Mouse (Mus musculus) small intestine, adult 2 months (tissue): ENCODE results near the gene Zfp599. TPM values are rescaled to one million over a fixed set of nuclear protein-coding genes. Genes with fewer than 3 reads are reported as not detected.
"Not testable (repeated sequence)": the region's sequence is repeated elsewhere in the genome, so short reads cannot be mapped to it uniquely, and the experiment has no call there.

Experiments used
- H3K27ac ChIP-seq: fragments of 200-500 bp; 2 replicates; pipeline ENCODE4 v1.5.1; 2012; ENCODE audit warnings: low read depth, low read length, control low read depth, inconsistent platforms; ENCODE audit not compliant: insufficient read depth
- H3K27me3 ChIP-seq: fragments of 200-500 bp; 2 replicates; pipeline ENCODE4 v1.6.1; 2012; ENCODE audit warnings: mild to moderate bottlenecking, moderate library complexity, low read length, inconsistent platforms; ENCODE audit not compliant: control insufficient read depth, insufficient read depth
- H3K36me3 ChIP-seq: fragments of 200-500 bp; 2 replicates; pipeline ENCODE4 v1.6.1; 2012; ENCODE audit warnings: mild to moderate bottlenecking, low read length, control low read depth, inconsistent platforms; ENCODE audit not compliant: control insufficient read depth, insufficient read depth
- H3K4me1 ChIP-seq: fragments of 200-500 bp; 2 replicates; pipeline ENCODE4 v1.6.1; 2012; ENCODE audit warnings: low read length, inconsistent platforms, mixed read lengths; ENCODE audit not compliant: control insufficient read depth, insufficient read depth, insufficient read length
- H3K4me3 ChIP-seq: fragments of 200-500 bp; 2 replicates; pipeline ENCODE4 v1.5.1; 2012; ENCODE audit warnings: low read depth, mild to moderate bottlenecking, control low read depth, inconsistent platforms, low read length, moderate library complexity
- CTCF ChIP-seq: fragments of 200-500 bp; IDR thresholded peaks from 2 replicates; pipeline ENCODE4 v1.5.1; 2012; ENCODE audit warnings: low read depth, mild to moderate bottlenecking, control low read depth, inconsistent platforms, low read length, moderate library complexity, mixed read lengths; ENCODE audit not compliant: insufficient replicate concordance, insufficient read length; ENCODE audit errors: extremely low read depth
- POLR2A ChIP-seq: fragments of 200-500 bp; IDR thresholded peaks from 2 replicates; pipeline ENCODE4 v1.6.1; 2012; ENCODE audit warnings: low read depth, mild to moderate bottlenecking, control low read depth, inconsistent platforms, low read length, moderate library complexity
- whole genome bisulfite sequencing: fragments of 180-500 bp; shearing (Covaris S2); methylation state at CpG from one replicate; pipeline ENCODE4 v1.1.7; 2018; 5-methylcytosine and 5-hydroxymethylcytosine counted together
- polyA plus RNA-seq: library from polyadenylated mRNA; depleted of rRNA; stranded (reverse); fragments of >200 nt; gene quantifications from 2 replicates; pipeline ENCODE4 v1.2.3, GENCODE M21; 2012; rRNA removed

Zfp599 gene
- polyA plus RNA-seq, result 0.13 and 0.16 TPM in 2 replicates

GRCm38 (mm10) chr9:22259184-22260091, at the start of gene Zfp599:
Zfp599 (minus strand) TSS chr9:22259895.
- H3K4me3 ChIP-seq, result peak within 1 kb of the TSS; percentile 87
- no peaks in the 10 kb centered on the region for H3K27me3 ChIP-seq
- peaks cover 5% of the 10 kb centered on the region; the same call in 1 of the 2 replicates for H3K36me3 ChIP-seq
- no peak within 1 kb of the TSS for H3K27ac ChIP-seq
- under 1% methylated on average over 35 of the region's 35 CpGs for WGBS
- no peak for TF ChIP-seq CTCF
- no peak; the same call in 1 of the 2 replicates for TF ChIP-seq POLR2A
- no peaks in the 10 kb centered on the region for H3K4me1 ChIP-seq

- H3K4me1 ChIP-seq, H3K36me3 ChIP-seq, H3K27me3 ChIP-seq: not testable (repeated sequence)
- WGBS, result 5% methylated on average over 9 of the region's 9 CpGs
- 0 out of 2 replicates have a peak overlapping the region, but pooled peaks have one; percentile 29 for H3K27ac ChIP-seq
- peak overlapping the region; percentile 97 for H3K4me3 ChIP-seq
Measured at GRCm38 (mm10) chr9:22307920-22308262, 48.2 kb upstream of the Zfp599 start.

GRCm38 (mm10) chr9:22307156-22307919, 47.6 kb upstream of the Zfp599 start, which contains the start of gene Zfp810:
Zfp810 (minus strand) TSS chr9:22307648.
- WGBS, result under 1% methylated on average over 56 of the region's 56 CpGs
- Histone ChIP-seq H3K27ac (peak within 1 kb of the TSS; percentile 29), H3K4me3 (peak within 1 kb of the TSS; percentile 97), H3K36me3 (peaks cover 4% of the 10 kb centered on the region; the same call in 1 of the 2 replicates), H3K27me3 (no peaks in the 10 kb centered on the region), H3K4me1 (peaks cover 3% of the 10 kb centered on the region; the same call in 1 of the 2 replicates)
- TF ChIP-seq POLR2A (peak; percentile 48; the same call in 1 of the 2 replicates), CTCF (no peak)

GRCm38 (mm10) chr9:22306726-22307125, 47.0 kb upstream of the Zfp599 start:
- no peak for TF ChIP-seq CTCF
- no peak for TF ChIP-seq POLR2A
- Histone ChIP-seq H3K36me3 (peaks cover 4% of the 10 kb centered on the region; the same call in 1 of the 2 replicates), H3K4me3 (peak overlapping the region; percentile 97), H3K4me1 (peaks cover 3% of the 10 kb centered on the region; the same call in 1 of the 2 replicates), H3K27me3 (no peaks in the 10 kb centered on the region), H3K27ac (no peak overlapping the region)
- 24% methylated on average over 6 of the region's 6 CpGs for WGBS

GRCm38 (mm10) chr9:22302199-22302598, 42.5 kb upstream of the Zfp599 start:
- WGBS, result 86% methylated on average over 1 of the region's 1 CpGs
- Histone ChIP-seq H3K4me1 (peaks cover 3% of the 10 kb centered on the region; the same call in 1 of the 2 replicates), H3K36me3 (peaks cover 20% of the 10 kb centered on the region), H3K4me3 (no peak overlapping the region), H3K27ac (no peak overlapping the region), H3K27me3 (no peaks in the 10 kb centered on the region)
- TF ChIP-seq CTCF (no peak), POLR2A (no peak)

- H3K4me3 ChIP-seq, result no peak overlapping the region
- H3K27me3 ChIP-seq, result no peaks in the 10 kb centered on the region
- peaks cover 51% of the 10 kb centered on the region for H3K36me3 ChIP-seq
- over 99% methylated on average over 4 of the region's 4 CpGs for WGBS
- no peaks in the 10 kb centered on the region for H3K4me1 ChIP-seq
- TF ChIP-seq CTCF (no peak), POLR2A (no peak)
- H3K27ac ChIP-seq, result no peak overlapping the region
Measured at GRCm38 (mm10) chr9:22278733-22279132, 19.0 kb upstream of the Zfp599 start.

GRCm38 (mm10) chr9:22268886-22269285, 9.2 kb upstream of the Zfp599 start:
- Histone ChIP-seq H3K36me3 (no peaks in the 10 kb centered on the region), H3K27ac (no peak overlapping the region), H3K27me3 (no peaks in the 10 kb centered on the region), H3K4me1 (no peaks in the 10 kb centered on the region), H3K4me3 (no peak overlapping the region)
- 96% methylated on average over 1 of the region's 1 CpGs for WGBS
- TF ChIP-seq CTCF, result no peak
- no peak for TF ChIP-seq POLR2A
